Mouse (Mus musculus): ENCODE measurements around the gene Chka.

Gene Chka

GRCm38 (mm10) chr19:3916727-3917126, 65.2 kb downstream of the Chka start:
- in situ Hi-C loops (cut with MboI, MseI) = no loop called here

- in situ Hi-C loops (cut with MboI, MseI) = no loop called here
These were observed 68.4 kb downstream of the Chka start for GRCm38 (mm10) chr19:3919928-3920327.

- in situ Hi-C loops (cut with MboI, MseI) = no loop called here
These were observed 71.2 kb downstream of the Chka start for GRCm38 (mm10) chr19:3922661-3923371.

- in situ Hi-C loops (cut with MboI, MseI) = no loop called here
These were observed 72.0 kb downstream of the Chka start for GRCm38 (mm10) chr19:3923586-3923985.

GRCm38 (mm10) chr19:3924190-3924589, 72.6 kb downstream of the Chka start:
- in situ Hi-C loops (cut with MboI, MseI) = no loop called here

- in situ Hi-C loops (cut with MboI, MseI) = no loop called here
These were observed 73.3 kb downstream of the Chka start for GRCm38 (mm10) chr19:3924868-3925267.

- in situ Hi-C loops (cut with MboI, MseI) = no loop called here
These were observed 74.3 kb downstream of the Chka start for GRCm38 (mm10) chr19:3925859-3926258.

GRCm38 (mm10) chr19:3926279-3926678, 74.7 kb downstream of the Chka start:
- in situ Hi-C loops (cut with MboI, MseI) = no loop called here

- in situ Hi-C loops (cut with MboI, MseI) = no loop called here
These were observed 75.1 kb downstream of the Chka start for GRCm38 (mm10) chr19:3926685-3927084.

GRCm38 (mm10) chr19:3927989-3928388, 76.4 kb downstream of the Chka start:
- in situ Hi-C loops (cut with MboI, MseI) = no loop called here

GRCm38 (mm10) chr19:3928779-3929178, 77.2 kb downstream of the Chka start:
- in situ Hi-C loops (cut with MboI, MseI) = no loop called here

GRCm38 (mm10) chr19:3929211-3929941, 77.8 kb downstream of the Chka start, which contains the start of gene Aldh3b1:
Gene Aldh3b1, minus strand, starts transcription at chr19:3929808.
- in situ Hi-C loops (cut with MboI, MseI) = no loop called here

GRCm38 (mm10) chr19:3930262-3931057, 78.9 kb downstream of the Chka start:
- in situ Hi-C loops (cut with MboI, MseI) = no loop called here

GRCm38 (mm10) chr19:3931716-3932115, 80.1 kb downstream of the Chka start:
- in situ Hi-C loops (cut with MboI, MseI) = no loop called here

GRCm38 (mm10) chr19:3935032-3935895, 83.7 kb downstream of the Chka start, which contains the start of gene Unc93b1:
Gene Unc93b1, plus strand, starts transcription at chr19:3935186.
- in situ Hi-C loops (cut with MboI, MseI) = no loop called here

GRCm38 (mm10) chr19:3935896-3936850, 84.6 kb downstream of the Chka start:
- in situ Hi-C loops (cut with MboI, MseI) = no loop called here

GRCm38 (mm10) chr19:3942315-3942714, 90.7 kb downstream of the Chka start:
- in situ Hi-C loops (cut with MboI, MseI) = loop anchor here in 1 of 2 experiments (5.0 kb wide), 1 partner anchor 40 kb away; no protein-coding TSS in a partner anchor

- in situ Hi-C loops (cut with MboI, MseI) = loop anchor here in 1 of 2 experiments (5.0 kb wide), 1 partner anchor 39 kb away; no protein-coding TSS in a partner anchor
These were observed 91.6 kb downstream of the Chka start for GRCm38 (mm10) chr19:3942986-3943735.

Data from T-helper 17 cell (primary cell).